Mouse (Mus musculus): Measurements from ENCODE around the gene Qrich1.

GRCm38 (mm10) chr9:108600011-108600410 lies 83.4 kb downstream of the Qrich1 start:
- no peak for TF ChIP-seq CTCF (IDR thresholded peaks at IDR 0.05; ENCODE audit: insufficient read depth, low read depth, low read length)
- no peak for TF ChIP-seq POLR2A (IDR thresholded peaks at IDR 0.05; ENCODE audit: insufficient read depth, low read depth, low read length)
